Mouse (Mus musculus) urinary bladder, postnatal 14 days (tissue): ENCODE data around the gene Vcpkmt.
"Not testable (repeated sequence)": the region's sequence is repeated elsewhere in the genome, so short reads cannot be mapped to it uniquely, and the experiment has no call there.

Source experiments
- DNase-seq: peaks from one replicate; pipeline ENCODE4 v3.0.0; 2021; ENCODE audit warnings: low spot score

Gene Vcpkmt

DNA sequence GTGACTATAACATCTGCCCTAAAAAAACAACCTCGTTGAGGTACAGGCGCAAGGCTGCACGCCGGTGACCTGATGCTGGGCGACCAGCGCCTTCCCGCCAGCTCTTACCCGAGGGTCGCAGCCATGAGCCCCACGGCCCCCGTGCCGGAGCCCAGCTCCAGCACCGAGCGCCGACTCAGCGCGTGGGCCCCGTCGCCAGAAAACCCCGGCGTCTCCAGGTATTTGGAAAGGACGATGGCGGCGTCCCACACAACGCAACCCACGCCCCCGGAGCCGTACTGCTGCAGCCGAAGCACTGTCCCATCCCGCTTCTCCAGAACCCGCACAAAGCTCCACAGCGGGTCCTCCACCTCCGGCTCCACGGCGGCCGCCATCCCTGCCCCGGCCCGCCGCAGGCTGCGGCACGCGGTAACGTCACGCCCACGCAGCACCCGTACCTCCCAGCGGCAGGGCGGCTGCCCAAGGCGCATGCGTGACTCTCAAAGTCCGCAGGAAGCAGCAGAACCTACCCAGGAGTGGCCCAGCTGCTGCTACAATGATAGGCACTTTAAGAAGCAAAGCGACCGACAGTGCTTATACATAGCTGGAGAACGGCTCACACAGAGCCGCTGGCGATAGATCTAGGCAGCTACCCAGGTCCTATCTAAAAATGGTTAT is at the start of gene Vcpkmt:
Vcpkmt (minus strand) TSS at position 416 of the 657 bp plus-strand sequence.
- peak; percentile 91 for DNase-seq

- DNase-seq = not testable (repeated sequence)
Observed at GRCm38 (mm10) chr12:69618590-69618989, 35.8 kb upstream of the Vcpkmt start.

- DNase-seq = no peak
Observed at GRCm38 (mm10) chr12:69604367-69604766, 21.5 kb upstream of the Vcpkmt start.

GRCm38 (mm10) chr12:69597446-69597845 is 14.6 kb upstream of the Vcpkmt start:
- DNase-seq = no peak

DNA sequence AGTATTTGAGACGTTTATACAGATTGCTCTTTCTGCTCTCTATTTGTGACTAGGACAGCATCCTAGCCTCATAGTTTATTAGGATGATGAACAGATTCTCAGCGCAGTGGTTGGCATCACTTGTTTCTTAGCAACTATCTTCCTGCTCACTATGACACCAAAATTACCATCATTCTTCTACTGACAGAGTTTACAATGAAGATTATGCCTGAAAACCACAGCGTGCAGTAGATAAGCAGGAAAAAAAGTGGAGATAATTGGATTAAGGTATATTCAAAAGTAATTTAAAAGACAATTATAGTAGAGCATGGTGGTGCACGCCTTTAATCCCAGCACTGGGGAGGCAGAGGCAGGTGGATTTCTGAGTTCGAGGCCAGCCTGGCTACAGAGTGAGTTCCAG is 10.3 kb upstream of the Vcpkmt start:
- DNase-seq = no peak

DNA sequence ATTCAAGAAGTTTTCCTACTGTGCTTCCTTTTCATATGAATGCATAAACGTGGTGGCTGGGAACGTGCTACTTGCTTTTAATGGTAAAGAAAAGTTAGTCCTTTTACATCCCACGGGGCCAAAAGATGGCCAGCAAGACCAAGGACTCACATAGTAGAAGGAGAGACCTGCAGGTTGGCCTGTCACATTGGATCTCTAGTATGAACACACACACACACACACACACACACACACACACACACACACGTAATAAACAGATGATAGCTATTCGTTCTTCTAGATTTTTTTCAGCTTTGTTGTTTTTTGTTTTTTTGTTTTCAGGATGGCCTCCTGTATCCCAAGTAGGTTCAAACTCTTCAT is 422 bp upstream of the Vcpkmt start:
- DNase-seq = no peak

DNA sequence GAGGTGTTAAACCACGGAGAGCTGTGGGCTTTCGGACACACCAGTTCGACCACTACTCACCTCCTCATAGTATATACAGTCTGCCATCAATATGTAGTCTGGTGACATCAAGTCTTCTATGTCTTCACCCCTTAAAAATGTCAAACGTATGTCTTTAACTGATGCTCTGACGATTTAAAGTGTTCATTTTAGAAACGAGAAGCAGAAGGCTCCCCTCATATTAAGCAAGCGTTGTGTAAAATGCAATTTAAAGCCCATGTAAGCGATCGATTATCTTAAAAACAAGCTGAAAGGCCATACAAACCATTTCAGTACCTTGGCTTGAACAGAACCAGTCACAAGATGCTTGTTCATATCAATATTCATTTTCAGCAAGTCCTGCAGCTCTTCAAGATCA is 614 bp downstream of the Vcpkmt start:
- no peak for DNase-seq

DNA sequence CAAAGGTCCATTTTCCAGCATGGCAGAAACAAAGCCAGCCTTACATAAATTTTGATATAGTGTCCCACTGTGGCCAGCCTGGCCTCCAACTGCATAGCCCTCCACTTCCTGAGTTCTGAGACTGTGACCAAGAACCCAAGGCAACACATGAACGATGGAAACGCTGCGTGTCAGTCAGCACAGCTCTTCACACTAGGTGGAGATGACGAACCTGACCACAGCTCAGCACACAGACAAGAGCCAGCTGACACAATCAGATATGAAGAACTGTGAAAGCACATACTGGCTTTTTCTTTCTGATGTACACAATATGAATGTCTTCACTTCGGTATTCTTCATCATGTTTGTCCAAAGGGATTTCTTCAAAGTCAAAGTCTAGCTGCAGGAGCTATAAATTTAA is 3.2 kb downstream of the Vcpkmt start:
- no peak for DNase-seq

DNA sequence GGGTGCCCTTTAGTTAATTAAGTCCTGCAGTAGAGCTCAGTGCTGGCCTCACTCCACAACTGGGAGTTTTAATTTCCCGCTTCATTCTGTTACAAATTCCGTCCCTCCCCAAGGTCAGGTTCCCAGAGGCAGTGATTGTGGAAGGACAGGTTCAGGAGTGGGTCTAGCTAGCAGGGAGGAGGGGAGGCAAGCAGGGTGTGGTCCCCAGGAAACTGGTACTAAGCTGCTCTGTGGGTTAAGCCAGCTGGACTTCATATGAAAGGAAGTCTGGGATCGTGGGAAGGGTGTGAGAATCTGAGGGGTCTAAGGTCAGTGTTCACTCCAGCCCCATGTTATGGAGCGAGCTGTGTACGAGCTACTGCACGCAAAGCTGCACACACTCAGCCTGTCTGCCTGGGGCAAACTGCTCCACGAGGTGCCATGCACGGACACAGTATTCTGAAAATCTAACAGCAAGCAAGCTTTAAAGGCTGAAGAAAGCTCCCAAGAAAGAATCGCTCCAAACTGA is 6.7 kb downstream of the Vcpkmt start:
- no peak for DNase-seq

GRCm38 (mm10) chr12:69573916-69574881 is 8.6 kb downstream of the Vcpkmt start:
- peak; percentile 86 for DNase-seq

DNA sequence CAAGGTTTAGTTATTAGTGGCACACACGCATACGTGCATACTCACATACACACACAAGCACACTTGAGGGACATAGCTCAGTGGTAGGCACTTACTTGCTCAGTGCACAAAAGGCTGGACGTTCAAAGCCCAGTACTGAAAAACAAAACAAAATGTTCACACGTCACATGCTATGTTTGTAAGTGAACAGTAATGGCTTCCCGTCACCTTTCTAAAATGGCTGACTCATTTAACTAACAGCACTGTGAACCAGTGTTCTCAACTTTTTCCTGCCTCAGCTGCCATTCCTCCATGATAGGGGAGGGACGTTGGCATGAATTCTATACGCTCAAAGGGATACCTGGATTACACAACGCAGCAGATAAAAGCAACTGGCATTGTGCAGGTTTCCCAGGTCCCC is 9.6 kb downstream of the Vcpkmt start:
- no peak for DNase-seq

GRCm38 (mm10) chr12:69569926-69570325 is 12.9 kb downstream of the Vcpkmt start:
- no peak for DNase-seq

- no peak for DNase-seq
Observed at GRCm38 (mm10) chr12:69568266-69568665, 14.6 kb downstream of the Vcpkmt start.

DNA sequence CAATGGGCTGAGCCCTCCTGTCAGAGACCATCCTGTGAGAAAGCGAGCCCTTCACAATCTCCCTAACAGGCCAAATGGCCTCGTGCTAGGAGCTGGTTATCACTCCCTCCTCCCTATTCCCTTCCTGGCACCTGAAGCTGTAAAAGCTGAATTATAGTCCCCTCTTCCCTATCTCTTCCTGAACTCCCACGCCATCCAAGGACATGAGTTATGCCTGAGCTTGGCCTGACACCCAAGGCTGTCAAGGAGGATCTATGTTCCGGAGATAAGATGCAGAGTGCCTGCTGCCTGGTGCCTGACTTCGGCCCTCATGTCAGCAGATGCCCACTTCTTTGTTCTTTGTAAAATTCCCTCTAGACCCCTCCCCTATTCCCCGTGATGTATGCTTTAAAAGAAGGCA is 21.8 kb downstream of the Vcpkmt start:
- not testable (repeated sequence) for DNase-seq

GRCm38 (mm10) chr12:69556221-69556861 is 26.5 kb downstream of the Vcpkmt start:
- no peak for DNase-seq

GRCm38 (mm10) chr12:69545456-69546178 is 37.2 kb downstream of the Vcpkmt start:
- no peak for DNase-seq

DNA sequence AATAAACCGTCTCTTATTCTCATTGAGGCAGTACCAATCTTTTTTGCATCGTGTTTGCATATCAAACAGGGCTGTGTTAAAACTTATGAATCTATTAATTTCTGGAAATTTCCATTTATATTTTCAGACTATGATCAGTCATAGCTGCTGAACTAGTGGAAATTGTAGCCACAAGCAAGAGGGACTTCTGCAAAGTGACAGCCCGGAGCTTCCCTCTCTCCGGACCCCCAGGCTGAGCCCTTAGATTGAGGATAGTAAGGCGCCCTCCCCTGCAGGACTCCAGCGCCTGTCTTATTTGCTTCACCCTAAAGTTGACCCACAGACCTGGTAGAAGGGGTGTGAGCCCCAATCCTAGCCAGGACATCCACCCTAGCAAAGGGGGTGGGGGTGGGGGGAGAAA is 37.8 kb downstream of the Vcpkmt start:
- DNase-seq = no peak

DNA sequence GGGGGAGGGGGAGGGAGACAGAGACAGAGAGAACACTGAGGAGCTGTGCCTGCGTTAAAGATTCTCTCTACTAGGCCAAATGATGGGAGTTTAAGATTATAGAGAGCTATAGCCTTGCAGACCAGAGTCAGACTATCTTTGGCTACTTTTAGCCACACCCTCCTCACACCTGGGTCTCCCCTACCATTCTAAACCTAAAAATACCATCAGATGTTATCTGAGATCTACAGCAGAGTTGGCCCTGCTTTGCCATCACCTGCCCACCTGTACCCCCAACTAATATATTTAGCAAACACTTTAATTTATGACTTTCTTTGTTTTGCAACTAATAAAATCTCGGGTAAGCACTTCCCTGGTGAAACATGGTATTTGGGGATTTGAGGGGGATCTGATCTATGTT is 38.3 kb downstream of the Vcpkmt start:
- no peak for DNase-seq

GRCm38 (mm10) chr12:69542376-69542775 is 40.5 kb downstream of the Vcpkmt start:
- no peak for DNase-seq

DNA sequence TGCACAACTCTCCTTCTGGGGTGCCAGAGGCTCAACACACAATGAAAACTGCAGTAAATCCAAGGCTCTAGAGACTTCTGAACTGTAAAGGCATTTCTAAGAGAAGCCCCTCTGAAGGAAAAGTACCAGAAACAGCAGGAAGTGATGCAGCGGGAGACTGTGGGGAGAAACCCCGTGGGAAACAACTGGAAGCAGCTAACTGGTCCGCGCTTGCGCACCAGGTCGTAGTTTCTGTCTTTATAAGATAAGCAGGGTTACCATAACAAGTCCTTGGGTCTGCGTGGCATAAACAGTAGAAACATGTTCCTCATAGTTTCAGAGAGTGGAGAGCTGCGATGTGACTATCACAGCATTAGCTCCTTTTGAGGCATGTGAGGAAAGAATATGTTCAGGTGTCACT is 41.2 kb downstream of the Vcpkmt start:
- no peak for DNase-seq

GRCm38 (mm10) chr12:69539353-69539752 is 43.5 kb downstream of the Vcpkmt start:
- DNase-seq = no peak

- DNase-seq = no peak
Observed at GRCm38 (mm10) chr12:69538362-69538950, 44.4 kb downstream of the Vcpkmt start.
